9 mouse cellular contexts compared by ENCODE assay signal in genomic region chr3:108164807-108165206, GRCm38 (mm10). TPM values are rescaled to one million over a fixed set of nuclear protein-coding genes. Genes with fewer than 3 reads are reported as not detected.
DNase-seq lines count a peak whose midpoint lies in the region; ATAC-seq and TF ChIP-seq lines count a peak whose summit lies in the region.
"Had no signal": no experiment of that assay in that cellular context is flagged by ENCODE, and none has a peak within 500 bp of the region (broad histone marks: within the 10 kb centered on the region; RNA-seq: fewer than 3 reads in every experiment).

No protein-coding gene starts in this region.

- peak; percentile 99 for TF ChIP-seq CTCF in brain, embryonic 14.5 days (IDR thresholded peaks at IDR 0.05; ENCODE audit: borderline replicate concordance, extremely low read depth, insufficient read depth, insufficient read length)
- peak; percentile 92 for TF ChIP-seq CTCF in testis, adult 2 months (IDR thresholded peaks at IDR 0.05; ENCODE audit: control insufficient read depth, insufficient read depth, insufficient replicate concordance, low read depth, low read length)

- H3K9ac ChIP-seq in heart, embryonic 14.5 days (ENCODE audit: low read length), result no peak overlapping the region
- no peak overlapping the region for H3K9ac ChIP-seq in liver, embryonic 12.5 days
- H3K9ac ChIP-seq in neural tube, embryonic 11.5 days (ENCODE audit: low read length), result no peak overlapping the region

- H3K4me1 ChIP-seq in forebrain, embryonic 10.5 days, result peaks cover 50% of the 10 kb centered on the region
- H3K4me1 ChIP-seq in heart, embryonic 14.5 days (ENCODE audit: control insufficient read depth in 2 of 2, insufficient read depth in 2 of 2, low read length in 2 of 2), result peaks cover 0 to 2% of the 10 kb centered on the region in 2 experiments; a peak in 1 of 4 replicates
- no peaks in the 10 kb centered on the region for H3K4me1 ChIP-seq in liver, embryonic 12.5 days
- peaks cover 25% of the 10 kb centered on the region for H3K4me1 ChIP-seq in neural tube, embryonic 11.5 days (ENCODE audit: control insufficient read depth, insufficient read depth, low read length)
- peaks cover 14% of the 10 kb centered on the region for H3K4me1 ChIP-seq in testis, adult 2 months (ENCODE audit: control insufficient read depth, insufficient read depth, low read length)

- no peak for TF ChIP-seq POLR2A in brain, embryonic 14.5 days (IDR thresholded peaks at IDR 0.05; ENCODE audit: borderline replicate concordance, extremely low read depth, insufficient read depth, insufficient read length, poor library complexity, severe bottlenecking)
- no peak for TF ChIP-seq POLR2A in testis, adult 2 months (IDR thresholded peaks at IDR 0.05; ENCODE audit: control insufficient read depth, low read depth, low read length)

- peak; percentile 90 for ATAC-seq in CD4-positive, CD25-positive, alpha-beta regulatory T cell, adult 4 months
- ATAC-seq in heart, embryonic 14.5 days (ENCODE audit: insufficient number of reproducible peaks, insufficient read depth, low FRiP score, low read depth), result peak; percentile 40; the same call in 1 of the 2 replicates
- 0 out of 2 replicates have a peak, but pooled peaks have one; percentile 3 for ATAC-seq in liver, embryonic 12.5 days
- ATAC-seq in neural tube, embryonic 11.5 days (ENCODE audit: insufficient read depth, low FRiP score, low TSS enrichment), result peak; percentile 49; the same call in 1 of the 2 replicates

- peaks cover 46% of the 10 kb centered on the region for H3K27me3 ChIP-seq in forebrain, embryonic 10.5 days (ENCODE audit: poor library complexity, severe bottlenecking)
- H3K27me3 ChIP-seq in heart, embryonic 14.5 days (ENCODE audit: control insufficient read depth, insufficient read depth, low read length), result peaks cover 6% of the 10 kb centered on the region; the same call in 1 of the 2 replicates
- H3K27me3 ChIP-seq in liver, embryonic 12.5 days (replicated peaks), result peaks cover 30% of the 10 kb centered on the region
- H3K27me3 ChIP-seq in neural tube, embryonic 11.5 days (ENCODE audit: control insufficient read depth, insufficient read depth, low read length), result no peaks in the 10 kb centered on the region
- no peaks in the 10 kb centered on the region for H3K27me3 ChIP-seq in testis, adult 2 months (ENCODE audit: control insufficient read depth, insufficient read depth, low read length)

- peak overlapping the region; percentile 73 for H3K27ac ChIP-seq in forebrain, embryonic 10.5 days
- H3K27ac ChIP-seq in heart, embryonic 14.5 days (replicated peaks in 1 of 2; ENCODE audit: control insufficient read depth in 1 of 2, insufficient read depth in 1 of 2, low read depth in 2 of 2, low read length in 2 of 2), result no peak overlapping the region
- no peak overlapping the region for H3K27ac ChIP-seq in liver, embryonic 12.5 days
- H3K27ac ChIP-seq in neural tube, embryonic 11.5 days (ENCODE audit: low read depth, low read length), result 0 out of 2 replicates have a peak overlapping the region, but pooled peaks have one; percentile 82
- no peak overlapping the region for H3K27ac ChIP-seq in testis, adult 2 months (ENCODE audit: control insufficient read depth, insufficient read depth, low read depth, low read length)

- peak overlapping the region; percentile 37; the same call in 1 of the 2 replicates for H3K4me2 ChIP-seq in heart, embryonic 14.5 days (ENCODE audit: low read length)
- no peak overlapping the region for H3K4me2 ChIP-seq in liver, embryonic 12.5 days
- H3K4me2 ChIP-seq in neural tube, embryonic 11.5 days (ENCODE audit: low read depth), result no peak overlapping the region

- 22% methylated on average over 9 of the region's 9 CpGs for WGBS in forebrain, embryonic 10.5 days
- 22% methylated on average over 9 of the region's 9 CpGs for WGBS in heart, embryonic 14.5 days
- 28% methylated on average over 9 of the region's 9 CpGs for WGBS in liver, embryonic 12.5 days (ENCODE audit: insufficient replicate concordance)
- 29% methylated on average over 9 of the region's 9 CpGs for WGBS in neural tube, embryonic 11.5 days

- H3K36me3 ChIP-seq in forebrain, embryonic 10.5 days (replicated peaks), result no peaks in the 10 kb centered on the region
- no peaks in the 10 kb centered on the region for H3K36me3 ChIP-seq in heart, embryonic 14.5 days (ENCODE audit: control insufficient read depth, insufficient read depth, low read length)
- H3K36me3 ChIP-seq in liver, embryonic 12.5 days, result no peaks in the 10 kb centered on the region
- no peaks in the 10 kb centered on the region for H3K36me3 ChIP-seq in neural tube, embryonic 11.5 days (ENCODE audit: control insufficient read depth, insufficient read depth, low read length)
- no peaks in the 10 kb centered on the region for H3K36me3 ChIP-seq in testis, adult 2 months (ENCODE audit: control insufficient read depth, insufficient read depth, low read length)

- DNase-seq in brain, embryonic 14.5 days (ENCODE audit: low read depth), result peak; percentile 91
- DNase-seq in forebrain, embryonic 10.5 days (ENCODE audit: extremely low spot score, low spot score), result peak; percentile 85
- DNase-seq in kidney, postnatal 10 days, result peak; percentile 87
- DNase-seq in neural tube, embryonic 11.5 days (ENCODE audit: low spot score), result peak; percentile 88

- peak overlapping the region; percentile 31 for H3K4me3 ChIP-seq in forebrain, embryonic 10.5 days
- no peak overlapping the region for H3K4me3 ChIP-seq in heart, embryonic 14.5 days (ENCODE audit: control insufficient read depth in 1 of 2, insufficient read depth in 1 of 2, low read depth in 1 of 2, low read length in 2 of 2)
- H3K4me3 ChIP-seq in liver, embryonic 12.5 days, result no peak overlapping the region
- H3K4me3 ChIP-seq in neural tube, embryonic 11.5 days (ENCODE audit: low read depth, low read length), result no peak overlapping the region
- H3K4me3 ChIP-seq in testis, adult 2 months (ENCODE audit: control insufficient read depth, low read depth, low read length), result peak overlapping the region; percentile 43; the same call in 1 of the 2 replicates
- H3K4me3 ChIP-seq: erythroblast, embryonic 14.5 days had no signal

- H3K9me3 ChIP-seq in forebrain, embryonic 10.5 days, result no peaks in the 10 kb centered on the region
- H3K9me3 ChIP-seq in heart, embryonic 14.5 days (ENCODE audit: control insufficient read depth, low read length), result no peaks in the 10 kb centered on the region
- no peaks in the 10 kb centered on the region for H3K9me3 ChIP-seq in liver, embryonic 12.5 days (replicated peaks)
- H3K9me3 ChIP-seq in neural tube, embryonic 11.5 days (ENCODE audit: control insufficient read depth, low read length), result no peaks in the 10 kb centered on the region

RNA-seq across cellular contexts. Expression of gene Gpr61, which starts 10.1 kb away (rescaled TPM):
- polyA plus RNA-seq in CD4-positive, CD25-positive, alpha-beta regulatory T cell, adult 4 months (2017; shearing (Covaris generic)), result under 1 TPM in 1 of 2 experiments, not detected in 1; 0.15 TPM
- 1.5 and 2.6 TPM in 2 replicates for polyA plus RNA-seq in brain, embryonic 14.5 days (2012; rRNA removed)
- 0.15 and 0.21 TPM in 2 replicates for polyA plus RNA-seq in forebrain, embryonic 10.5 days (2016; fragmentation: Nextera tagmentation; extraction: Ambion mirVana)
- polyA plus RNA-seq in heart, embryonic 14.5 days (2014; fragmentation: Nextera tagmentation; extraction: Ambion mirVana), result 0.24 TPM in 1 of 2 replicates, not detected in the other
- 0.04 TPM in 1 of 2 replicates, not detected in the other for polyA plus RNA-seq in liver, embryonic 12.5 days (2016; fragmentation: Nextera tagmentation; extraction: Ambion mirVana)
- polyA plus RNA-seq in neural tube, embryonic 11.5 days (2014; fragmentation: Nextera tagmentation; extraction: Ambion mirVana), result 0.45 and 1.1 TPM in 2 replicates
- 1.4 and 1.5 TPM in 2 replicates for polyA plus RNA-seq in testis, adult 2 months (2012; rRNA removed)
- polyA plus RNA-seq: erythroblast, embryonic 14.5 days had no signal

RNA-seq across cellular contexts. Expression of gene Gnai3, which starts 18.9 kb away (rescaled TPM):
- polyA plus RNA-seq in CD4-positive, CD25-positive, alpha-beta regulatory T cell, adult 4 months (2017; shearing (Covaris generic)), result 10 to 100 TPM; 95.0 to 98.5 TPM
- polyA plus RNA-seq in brain, embryonic 14.5 days (2012; rRNA removed), result 79.0 and 86.6 TPM in 2 replicates
- 202 and 207 TPM in 2 replicates for polyA plus RNA-seq in forebrain, embryonic 10.5 days (2016; fragmentation: Nextera tagmentation; extraction: Ambion mirVana)
- polyA plus RNA-seq in heart, embryonic 14.5 days (2014; fragmentation: Nextera tagmentation; extraction: Ambion mirVana), result 71.4 and 74.0 TPM in 2 replicates
- 89.0 and 91.7 TPM in 2 replicates for polyA plus RNA-seq in liver, embryonic 12.5 days (2016; fragmentation: Nextera tagmentation; extraction: Ambion mirVana)
- polyA plus RNA-seq in neural tube, embryonic 11.5 days (2014; fragmentation: Nextera tagmentation; extraction: Ambion mirVana), result 210 and 217 TPM in 2 replicates
- polyA plus RNA-seq in testis, adult 2 months (2012; rRNA removed), result 11.9 and 15.8 TPM in 2 replicates

RNA-seq across cellular contexts. Expression of gene Amigo1, which starts 21.3 kb away (rescaled TPM):
- under 1 TPM; 0.32 to 0.54 TPM for polyA plus RNA-seq in CD4-positive, CD25-positive, alpha-beta regulatory T cell, adult 4 months (2017; shearing (Covaris generic))
- 19.5 and 25.0 TPM in 2 replicates for polyA plus RNA-seq in brain, embryonic 14.5 days (2012; rRNA removed)
- 3.0 and 3.4 TPM in 2 replicates for polyA plus RNA-seq in forebrain, embryonic 10.5 days (2016; fragmentation: Nextera tagmentation; extraction: Ambion mirVana)
- polyA plus RNA-seq in heart, embryonic 14.5 days (2014; fragmentation: Nextera tagmentation; extraction: Ambion mirVana), result 2.6 and 2.9 TPM in 2 replicates
- 1.1 and 1.2 TPM in 2 replicates for polyA plus RNA-seq in liver, embryonic 12.5 days (2016; fragmentation: Nextera tagmentation; extraction: Ambion mirVana)
- 6.5 and 7.2 TPM in 2 replicates for polyA plus RNA-seq in neural tube, embryonic 11.5 days (2014; fragmentation: Nextera tagmentation; extraction: Ambion mirVana)
- 1.1 and 2.2 TPM in 2 replicates for polyA plus RNA-seq in testis, adult 2 months (2012; rRNA removed)

RNA-seq across cellular contexts. Expression of gene Cyb561d1, which starts 36.2 kb away (rescaled TPM):
- polyA plus RNA-seq in CD4-positive, CD25-positive, alpha-beta regulatory T cell, adult 4 months (2017; shearing (Covaris generic)), result 1 to 10 TPM; 7.7 to 8.8 TPM
- 8.4 and 8.7 TPM in 2 replicates for polyA plus RNA-seq in brain, embryonic 14.5 days (2012; rRNA removed)
- polyA plus RNA-seq in forebrain, embryonic 10.5 days (2016; fragmentation: Nextera tagmentation; extraction: Ambion mirVana), result 3.7 and 4.2 TPM in 2 replicates
- 1.8 and 2.2 TPM in 2 replicates for polyA plus RNA-seq in heart, embryonic 14.5 days (2014; fragmentation: Nextera tagmentation; extraction: Ambion mirVana)
- 2.8 TPM in 2 replicates for polyA plus RNA-seq in liver, embryonic 12.5 days (2016; fragmentation: Nextera tagmentation; extraction: Ambion mirVana)
- polyA plus RNA-seq in neural tube, embryonic 11.5 days (2014; fragmentation: Nextera tagmentation; extraction: Ambion mirVana), result 2.1 and 2.9 TPM in 2 replicates
- polyA plus RNA-seq in testis, adult 2 months (2012; rRNA removed), result 1.7 and 2.2 TPM in 2 replicates

RNA-seq across cellular contexts. Expression of gene Atxn7l2, which starts 45.9 kb away (rescaled TPM):
- 1 to 10 TPM; 4.9 to 8.5 TPM for polyA plus RNA-seq in CD4-positive, CD25-positive, alpha-beta regulatory T cell, adult 4 months (2017; shearing (Covaris generic))
- polyA plus RNA-seq in brain, embryonic 14.5 days (2012; rRNA removed), result 50.1 and 55.9 TPM in 2 replicates
- polyA plus RNA-seq in forebrain, embryonic 10.5 days (2016; fragmentation: Nextera tagmentation; extraction: Ambion mirVana), result 20.2 and 20.3 TPM in 2 replicates
- 6.3 and 7.1 TPM in 2 replicates for polyA plus RNA-seq in heart, embryonic 14.5 days (2014; fragmentation: Nextera tagmentation; extraction: Ambion mirVana)
- 4.5 and 4.9 TPM in 2 replicates for polyA plus RNA-seq in liver, embryonic 12.5 days (2016; fragmentation: Nextera tagmentation; extraction: Ambion mirVana)
- 21.1 and 24.5 TPM in 2 replicates for polyA plus RNA-seq in neural tube, embryonic 11.5 days (2014; fragmentation: Nextera tagmentation; extraction: Ambion mirVana)
- 9.2 and 11.0 TPM in 2 replicates for polyA plus RNA-seq in testis, adult 2 months (2012; rRNA removed)

Comparison
In these comparisons a context has a peak if more than half of its experiments do, and no peak if none do; other contexts are left out.
1. ATAC-seq: peak in every context shown above with its lines; median percentile 90 in CD4-positive, CD25-positive, alpha-beta regulatory T cell, adult 4 months; 49 in neural tube, embryonic 11.5 days; 40 in heart, embryonic 14.5 days; 3 in liver, embryonic 12.5 days.
2. H3K27ac ChIP-seq: peak in forebrain, embryonic 10.5 days (single experiment) and neural tube, embryonic 11.5 days (single experiment); none in heart, embryonic 14.5 days (0 of 2), liver, embryonic 12.5 days (single experiment) and testis, adult 2 months (single experiment).
3. H3K4me3 ChIP-seq: peak in forebrain, embryonic 10.5 days (single experiment) and testis, adult 2 months (single experiment); none in heart, embryonic 14.5 days (0 of 2), liver, embryonic 12.5 days (single experiment) and neural tube, embryonic 11.5 days (single experiment).
4. Peak in every context shown above with its lines, with median percentiles within 50 percentile points of each other: DNase-seq.